Mouse (Mus musculus) lung, embryonic 15.5 days (tissue): ENCODE data around the gene Gli3. TPM values are rescaled to one million over a fixed set of nuclear protein-coding genes. Genes with fewer than 3 reads are reported as not detected.

ENCODE experiments used
- ATAC-seq: fragments of 200-750 bp; cut with Nextera tagmentation; 2 replicates; pipeline ENCODE4 v1.8.0; 2017; ENCODE audit warnings: moderate number of reproducible peaks, borderline replicate concordance; ENCODE audit not compliant: low FRiP score, low TSS enrichment; ENCODE audit errors: extremely low read depth
- H3K27ac ChIP-seq: fragments of 300-500 bp; sonication (generic); 2 replicates; pipeline ENCODE4 v1.5.1; 2015; ENCODE audit warnings: moderate library complexity, mild to moderate bottlenecking, inconsistent platforms
- H3K27me3 ChIP-seq: fragments of 300-500 bp; sonication (generic); 2 replicates; pipeline ENCODE4 v1.6.1; 2015; ENCODE audit warnings: inconsistent platforms
- H3K36me3 ChIP-seq: fragments of 300-500 bp; sonication (generic); 2 replicates; pipeline ENCODE4 v1.6.1; 2015; ENCODE audit warnings: inconsistent platforms
- H3K4me1 ChIP-seq: fragments of 300-500 bp; sonication (generic); 2 replicates; pipeline ENCODE4 v1.6.1; 2015; ENCODE audit warnings: inconsistent platforms
- H3K4me2 ChIP-seq: fragments of 300-500 bp; sonication (generic); 2 replicates; pipeline ENCODE4 v1.6.1; 2015; ENCODE audit warnings: inconsistent platforms, mild to moderate bottlenecking, moderate library complexity
- H3K4me3 ChIP-seq: fragments of 300-500 bp; sonication (generic); 2 replicates; pipeline ENCODE4 v1.5.1; 2015; ENCODE audit warnings: mild to moderate bottlenecking, inconsistent platforms
- H3K9ac ChIP-seq: fragments of 300-500 bp; sonication (generic); 2 replicates; pipeline ENCODE4 v1.6.1; 2015; ENCODE audit warnings: inconsistent platforms
- H3K9me3 ChIP-seq: fragments of 300-500 bp; sonication (generic); 2 replicates; pipeline ENCODE4 v1.6.1; 2016; ENCODE audit warnings: inconsistent platforms
- WGBS: fragments of 180-500 bp; shearing (Covaris S2); methylation state at CpG from one replicate; pipeline ENCODE4 v1.1.7; 2015; 5-methylcytosine and 5-hydroxymethylcytosine counted together
- polyA plus RNA-seq: library from polyadenylated mRNA; unstranded; fragments of >200 nt; fragmentation: Nextera tagmentation; extraction: Ambion mirVana; gene quantifications from 2 replicates; pipeline ENCODE4 v1.2.1, GENCODE M21; 2015

The Gli3 gene
- polyA plus RNA-seq, 1 experiment from 2014 or later: 19.0 TPM

- H3K4me1 ChIP-seq: no peaks in the 10 kb centered on the region
- no peaks in the 10 kb centered on the region for H3K9me3 ChIP-seq
- H3K4me3 ChIP-seq: no peak overlapping the region
- no peaks in the 10 kb centered on the region for H3K27me3 ChIP-seq
- H3K4me2 ChIP-seq: no peak overlapping the region
- 0 out of 2 replicates have a peak, but pooled peaks cover 3% of the 10 kb centered on the region for H3K36me3 ChIP-seq
- no peak for ATAC-seq
- H3K9ac ChIP-seq: no peak overlapping the region
- H3K27ac ChIP-seq: no peak overlapping the region
- WGBS: 40% methylated on average over 4 of the region's 4 CpGs
Observed at GRCm38 (mm10) chr13:15670962-15671313, 207.9 kb downstream of the Gli3 start.

GRCm38 (mm10) chr13:15675480-15675879, 212.4 kb downstream of the Gli3 start:
- no peaks in the 10 kb centered on the region for H3K9me3 ChIP-seq
- no peak overlapping the region for H3K27ac ChIP-seq
- H3K36me3 ChIP-seq: no peaks in the 10 kb centered on the region; the same call in 1 of the 2 replicates
- no peak for ATAC-seq
- no peak overlapping the region for H3K4me3 ChIP-seq
- no peaks in the 10 kb centered on the region for H3K4me1 ChIP-seq
- H3K4me2 ChIP-seq: no peak overlapping the region
- H3K27me3 ChIP-seq: no peaks in the 10 kb centered on the region
- no peak overlapping the region for H3K9ac ChIP-seq

DNA sequence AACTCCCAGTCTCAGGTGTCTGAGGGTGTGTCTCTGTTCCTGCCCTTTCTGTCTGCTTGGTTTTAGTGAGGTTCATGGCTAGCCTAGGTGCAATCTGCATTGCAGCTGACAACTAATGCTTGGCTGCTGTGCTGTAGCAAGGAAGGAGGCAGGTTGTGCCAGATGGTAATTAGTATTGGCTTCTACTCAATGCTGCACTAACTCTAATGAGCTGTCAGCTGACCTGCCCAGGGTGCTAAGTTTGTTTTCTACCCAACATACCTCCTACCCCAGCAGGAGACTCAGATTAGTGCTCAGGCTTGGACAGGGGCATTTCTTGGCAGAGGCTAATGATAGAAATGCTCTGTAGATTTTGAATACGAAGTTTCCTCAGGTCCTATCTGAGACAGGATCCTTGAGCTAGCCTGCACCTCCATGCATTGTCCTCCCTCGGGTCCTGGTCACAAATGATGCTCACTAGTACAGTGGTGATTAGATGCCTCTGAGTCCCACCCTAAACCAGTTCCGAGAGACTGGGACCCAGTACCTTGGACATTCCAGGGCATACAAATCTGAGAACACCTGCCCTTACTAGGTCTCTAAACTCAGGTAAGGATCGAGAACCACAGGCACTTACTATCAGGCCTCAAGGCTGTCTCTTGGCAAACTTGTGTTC, 214.2 kb downstream of the Gli3 start:
- no peak for ATAC-seq
- no peak overlapping the region for H3K27ac ChIP-seq
- H3K9me3 ChIP-seq: no peaks in the 10 kb centered on the region
- WGBS: 88% methylated on average over 4 of the region's 4 CpGs
- no peaks in the 10 kb centered on the region; the same call in 1 of the 2 replicates for H3K36me3 ChIP-seq
- H3K4me1 ChIP-seq: no peaks in the 10 kb centered on the region
- no peaks in the 10 kb centered on the region for H3K27me3 ChIP-seq
- no peak overlapping the region for H3K9ac ChIP-seq
- H3K4me2 ChIP-seq: no peak overlapping the region
- no peak overlapping the region for H3K4me3 ChIP-seq

DNA sequence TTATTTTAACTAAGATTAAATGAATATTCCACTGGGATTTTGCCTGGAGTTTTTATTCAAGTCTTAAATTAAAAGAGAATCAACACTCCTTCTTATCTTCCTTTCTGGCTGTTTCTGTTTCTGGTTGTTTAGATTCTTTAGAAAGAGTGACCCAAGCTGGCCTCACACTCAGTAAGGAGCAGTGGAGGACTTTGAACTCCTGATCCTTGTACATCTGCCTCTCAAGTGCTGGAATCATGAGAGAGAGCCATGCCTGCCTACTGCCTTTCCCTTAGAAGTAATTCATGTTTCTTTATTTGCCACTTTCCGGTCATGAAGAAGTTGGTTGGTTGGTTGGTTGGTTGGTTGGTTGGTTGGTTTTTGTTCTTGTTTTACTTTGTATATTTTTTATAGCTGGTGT, 218.5 kb downstream of the Gli3 start:
- Histone ChIP-seq H3K9me3 (no peaks in the 10 kb centered on the region), H3K36me3 (no peaks in the 10 kb centered on the region; the same call in 1 of the 2 replicates), H3K4me2 (no peak overlapping the region), H3K27me3 (no peaks in the 10 kb centered on the region), H3K9ac (no peak overlapping the region), H3K4me1 (no peaks in the 10 kb centered on the region), H3K27ac (no peak overlapping the region), H3K4me3 (no peak overlapping the region)
- ATAC-seq: no peak
- 87% methylated on average over 1 of the region's 1 CpGs for WGBS

- H3K4me1 ChIP-seq: no peaks in the 10 kb centered on the region
- WGBS: 17% methylated on average over 1 of the region's 1 CpGs
Observed at GRCm38 (mm10) chr13:15683006-15683405, 220.0 kb downstream of the Gli3 start.

DNA sequence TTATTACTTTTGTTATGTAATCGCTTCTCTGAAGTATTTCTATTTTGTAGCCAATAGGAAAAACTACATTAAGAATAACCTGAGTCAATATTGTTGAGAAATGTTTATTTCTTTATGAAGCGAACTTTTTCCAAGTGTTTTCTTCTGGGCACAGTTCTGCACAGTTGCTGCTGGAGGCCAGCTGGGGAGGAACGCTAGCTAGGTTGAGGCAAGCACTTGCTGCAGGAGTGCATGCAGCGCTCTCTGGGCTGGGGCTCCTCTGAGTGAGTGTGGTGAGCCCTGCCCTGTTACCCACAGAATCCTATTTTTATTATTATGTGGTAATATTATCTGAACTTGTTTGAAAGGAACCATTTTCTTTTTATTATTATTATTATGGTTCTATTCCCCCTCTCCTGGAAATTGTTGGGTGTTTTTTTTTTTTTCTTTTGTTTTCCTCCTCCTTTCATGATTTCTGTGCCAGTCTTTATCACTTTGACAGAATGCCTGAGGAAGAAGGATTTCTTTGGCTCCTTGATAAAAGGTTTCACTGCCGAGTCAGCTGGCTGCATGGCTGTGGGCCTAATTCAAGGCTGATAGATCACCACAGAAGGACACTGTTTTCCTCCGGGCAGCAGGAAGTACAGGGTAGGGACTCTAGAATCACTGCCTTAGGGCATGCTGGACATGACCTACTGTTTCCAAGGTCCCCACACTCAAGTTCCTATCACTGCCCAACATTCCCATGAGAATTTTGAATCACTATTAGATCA, 225.2 kb downstream of the Gli3 start:
- no peaks in the 10 kb centered on the region for H3K9me3 ChIP-seq
- no peak overlapping the region for H3K4me3 ChIP-seq
- 79% methylated on average over 6 of the region's 6 CpGs for WGBS
- 0 out of 2 replicates have a peak, but pooled peaks cover 2% of the 10 kb centered on the region for H3K4me1 ChIP-seq
- no peak for ATAC-seq
- no peaks in the 10 kb centered on the region for H3K36me3 ChIP-seq
- no peaks in the 10 kb centered on the region for H3K27me3 ChIP-seq
- no peak overlapping the region for H3K27ac ChIP-seq
- H3K9ac ChIP-seq: no peak overlapping the region
- H3K4me2 ChIP-seq: no peak overlapping the region

More at GRCm38 (mm10) chr13:15683006-15683405, 220.0 kb downstream of the Gli3 start:
- Histone ChIP-seq H3K4me3 (no peak overlapping the region), H3K27me3 (no peaks in the 10 kb centered on the region), H3K4me2 (no peak overlapping the region), H3K9me3 (no peaks in the 10 kb centered on the region), H3K36me3 (no peaks in the 10 kb centered on the region; the same call in 1 of the 2 replicates), H3K9ac (no peak overlapping the region), H3K27ac (no peak overlapping the region)
- peak; percentile 52; the same call in 1 of the 2 replicates for ATAC-seq

DNA sequence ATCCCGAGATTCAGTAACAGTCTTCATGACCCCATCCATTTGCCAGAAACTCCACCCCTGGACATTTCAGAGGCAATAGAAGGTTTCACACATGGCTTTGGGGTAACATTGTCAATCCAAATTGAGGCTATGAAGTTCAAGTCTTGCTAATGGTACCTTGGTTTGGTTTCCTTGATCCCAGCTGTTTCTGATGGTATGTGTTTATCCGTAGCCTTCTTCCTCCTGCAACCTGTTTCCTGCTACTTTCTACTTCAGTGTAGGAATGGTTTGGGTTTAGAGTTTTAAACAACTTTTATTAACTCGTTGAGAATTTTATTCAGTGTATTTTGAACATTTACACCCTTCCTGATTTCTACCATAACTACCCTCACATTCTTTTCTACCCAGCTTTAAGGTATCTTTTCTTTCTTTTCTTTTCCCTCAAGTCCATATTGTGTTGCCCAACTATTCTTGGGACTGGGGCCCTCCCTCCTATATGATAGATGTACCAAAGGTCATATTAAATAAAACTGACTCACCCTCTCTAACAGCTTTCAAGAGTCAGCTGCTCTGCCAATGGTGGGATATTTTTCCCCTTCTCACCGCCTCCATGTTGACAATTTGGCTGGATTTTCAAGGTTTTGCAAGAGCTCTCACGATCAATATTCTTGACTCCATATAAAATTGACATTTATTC, 225.9 kb downstream of the Gli3 start:
- Histone ChIP-seq H3K4me3 (no peak overlapping the region), H3K36me3 (no peaks in the 10 kb centered on the region), H3K9me3 (no peaks in the 10 kb centered on the region), H3K4me1 (0 out of 2 replicates have a peak, but pooled peaks cover 2% of the 10 kb centered on the region), H3K27me3 (no peaks in the 10 kb centered on the region), H3K9ac (no peak overlapping the region), H3K27ac (no peak overlapping the region), H3K4me2 (no peak overlapping the region)
- ATAC-seq: no peak
- WGBS: 87% methylated on average over 5 of the region's 5 CpGs

GRCm38 (mm10) chr13:15691751-15692464, 228.9 kb downstream of the Gli3 start:
- no peaks in the 10 kb centered on the region for H3K36me3 ChIP-seq
- H3K9me3 ChIP-seq: no peaks in the 10 kb centered on the region
- WGBS: 56% methylated on average over 5 of the region's 5 CpGs
- H3K4me1 ChIP-seq: 0 out of 2 replicates have a peak, but pooled peaks cover 2% of the 10 kb centered on the region
- H3K4me3 ChIP-seq: no peak overlapping the region
- no peak for ATAC-seq
- H3K4me2 ChIP-seq: no peak overlapping the region
- no peak overlapping the region for H3K9ac ChIP-seq
- H3K27me3 ChIP-seq: no peaks in the 10 kb centered on the region
- no peak overlapping the region for H3K27ac ChIP-seq

DNA sequence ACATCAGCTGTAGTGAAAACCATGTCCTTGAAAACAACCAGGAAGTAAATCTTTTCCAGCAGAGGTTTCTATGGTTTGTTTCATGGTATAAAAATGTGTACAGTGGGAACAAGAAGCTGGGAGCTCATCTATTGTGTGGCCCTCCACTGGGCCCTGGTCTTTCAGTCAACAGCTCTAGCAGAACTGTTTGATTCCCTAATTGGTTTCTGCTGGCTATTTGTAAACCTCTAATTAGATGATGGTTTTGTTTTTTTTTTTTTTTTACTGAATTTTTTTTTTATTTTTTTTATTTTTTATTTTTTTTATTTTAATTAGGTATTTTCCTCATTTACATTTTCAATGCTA, 229.4 kb downstream of the Gli3 start:
- no peak overlapping the region for H3K9ac ChIP-seq
- H3K27ac ChIP-seq: no peak overlapping the region
- H3K27me3 ChIP-seq: no peaks in the 10 kb centered on the region
- H3K4me2 ChIP-seq: no peak overlapping the region
- 0 out of 2 replicates have a peak, but pooled peaks cover 2% of the 10 kb centered on the region for H3K4me1 ChIP-seq
- no peaks in the 10 kb centered on the region for H3K36me3 ChIP-seq
- H3K9me3 ChIP-seq: no peaks in the 10 kb centered on the region
- no peak overlapping the region for H3K4me3 ChIP-seq
- no peak for ATAC-seq

GRCm38 (mm10) chr13:15698284-15698683, 235.2 kb downstream of the Gli3 start:
- no peak overlapping the region for H3K9ac ChIP-seq
- H3K4me3 ChIP-seq: no peak overlapping the region
- H3K9me3 ChIP-seq: no peaks in the 10 kb centered on the region
- no peaks in the 10 kb centered on the region for H3K36me3 ChIP-seq
- no peak for ATAC-seq
- no peak overlapping the region for H3K27ac ChIP-seq
- no peaks in the 10 kb centered on the region for H3K27me3 ChIP-seq
- 53% methylated on average over 4 of the region's 4 CpGs for WGBS
- peaks cover 3% of the 10 kb centered on the region; the same call in 1 of the 2 replicates for H3K4me1 ChIP-seq
- no peak overlapping the region for H3K4me2 ChIP-seq

- H3K27me3 ChIP-seq: no peaks in the 10 kb centered on the region
- H3K4me3 ChIP-seq: no peak overlapping the region
- ATAC-seq: no peak
- no peaks in the 10 kb centered on the region for H3K9me3 ChIP-seq
- no peaks in the 10 kb centered on the region for H3K36me3 ChIP-seq
- H3K4me1 ChIP-seq: peaks cover 3% of the 10 kb centered on the region; the same call in 1 of the 2 replicates
- 84% methylated on average over 6 of the region's 6 CpGs for WGBS
- no peak overlapping the region for H3K4me2 ChIP-seq
- no peak overlapping the region for H3K9ac ChIP-seq
- H3K27ac ChIP-seq: no peak overlapping the region
Observed at GRCm38 (mm10) chr13:15699116-15699515, 236.1 kb downstream of the Gli3 start.
